Mouse (Mus musculus) small intestine, adult 2 months (tissue): ENCODE data around the gene Dnali1.

Experiments
- CTCF ChIP-seq: fragments of 200-500 bp; IDR thresholded peaks from 2 replicates; pipeline ENCODE4 v1.5.1; 2012; ENCODE audit warnings: low read depth, mild to moderate bottlenecking, control low read depth, inconsistent platforms, low read length, moderate library complexity, mixed read lengths; ENCODE audit not compliant: insufficient replicate concordance, insufficient read length; ENCODE audit errors: extremely low read depth
- POLR2A ChIP-seq: fragments of 200-500 bp; IDR thresholded peaks from 2 replicates; pipeline ENCODE4 v1.6.1; 2012; ENCODE audit warnings: low read depth, mild to moderate bottlenecking, control low read depth, inconsistent platforms, low read length, moderate library complexity

GRCm38 (mm10) chr4:125020780-125021538 is 44.5 kb downstream of the Dnali1 start:
- no peak for TF ChIP-seq POLR2A
- TF ChIP-seq CTCF = peak; percentile 27; the same call in 1 of the 2 replicates
